Mouse (Mus musculus): ENCODE measurements around the gene Slain1. TPM values are rescaled to one million over a fixed set of nuclear protein-coding genes. Genes with fewer than 3 reads are reported as not detected.
A peak's percentile ranks its signal among the peaks of the same experiment; 100 is the strongest.

Gene Slain1
- polyA plus RNA-seq, 1 experiment from 2014 or later = 0.22 TPM

DNA sequence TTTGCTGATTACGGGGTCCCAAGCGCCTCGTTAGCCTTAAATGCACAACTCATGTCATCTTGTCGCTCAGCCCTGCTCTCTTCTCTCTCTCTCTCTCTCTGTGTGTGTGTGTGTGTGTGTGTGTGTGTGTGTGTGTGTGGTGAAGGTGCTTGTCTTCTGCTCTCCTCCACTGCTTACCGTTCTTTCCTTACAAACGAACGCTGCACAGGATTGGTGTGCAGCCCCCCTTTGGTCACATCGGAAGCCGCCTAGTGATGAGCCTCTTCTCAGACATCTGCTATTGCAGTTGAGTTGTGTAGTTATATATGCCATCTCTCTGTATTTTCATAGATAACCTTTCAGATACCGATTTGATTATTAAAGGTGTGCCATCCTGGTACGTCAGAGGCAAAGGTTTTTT, 1.1 kb downstream of the Slain1 start:
- Histone ChIP-seq H3K27ac (no peak overlapping the region), H3K4me3 (ENCODE audit: inconsistent target) (no peak overlapping the region), H3K79me2 (ENCODE audit: inconsistent target) (no peaks in the 10 kb centered on the region), H3K36me3 (ENCODE audit: inconsistent target) (no peaks in the 10 kb centered on the region)
- 0% methylated on average over 11 of the region's 11 CpGs for WGBS (ENCODE audit: missing documents)

DNA sequence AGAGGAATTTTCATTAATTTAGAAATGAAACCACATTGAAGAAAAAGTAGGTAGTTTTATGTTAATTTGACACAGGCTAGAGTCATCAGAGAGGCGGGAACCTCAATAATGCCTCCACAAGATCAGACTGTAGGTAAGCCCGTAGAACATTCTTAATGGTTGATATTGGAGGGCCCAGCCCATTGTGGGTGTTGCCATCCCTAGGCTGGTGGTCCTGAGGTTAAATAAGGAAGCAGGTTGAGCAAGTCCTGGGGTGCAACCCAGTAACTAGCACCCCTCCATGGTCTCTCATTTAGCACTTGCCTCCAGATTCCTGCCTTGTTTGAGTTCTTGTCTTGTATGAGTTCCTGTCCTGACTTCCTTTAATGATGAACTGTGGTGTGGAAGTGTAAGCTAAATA, 1.5 kb downstream of the Slain1 start:
- no peaks in the 10 kb centered on the region for H3K36me3 ChIP-seq (ENCODE audit: inconsistent target)
- no peak overlapping the region for H3K27ac ChIP-seq
- H3K79me2 ChIP-seq (ENCODE audit: inconsistent target) = no peaks in the 10 kb centered on the region
- WGBS (ENCODE audit: missing documents) = 28% methylated on average over 2 of the region's 2 CpGs
- no peak overlapping the region for H3K4me3 ChIP-seq (ENCODE audit: inconsistent target)

DNA sequence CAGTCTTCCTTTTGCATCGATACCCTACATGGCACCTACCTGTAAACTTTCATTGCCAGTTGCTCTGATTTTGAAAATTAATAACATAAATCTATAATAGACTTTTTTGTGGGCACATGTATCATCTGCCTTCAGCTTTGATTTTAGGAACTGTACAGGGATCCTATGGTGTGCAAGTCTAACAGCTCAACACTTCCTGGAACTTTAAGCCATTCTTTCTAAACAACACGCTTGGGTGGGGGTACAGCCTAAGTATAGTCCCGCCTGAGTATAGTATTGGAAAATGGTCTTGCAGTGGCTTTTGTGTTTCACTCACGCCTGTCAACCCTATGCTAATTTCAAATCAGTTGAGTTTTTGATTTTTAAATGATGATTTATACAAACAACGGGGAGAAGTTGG, 2.5 kb downstream of the Slain1 start:
- Histone ChIP-seq H3K4me3 (ENCODE audit: inconsistent target) (no peak overlapping the region), H3K36me3 (ENCODE audit: inconsistent target) (no peaks in the 10 kb centered on the region)
- 88% methylated on average over 5 of the region's 5 CpGs for WGBS (ENCODE audit: missing documents)

DNA sequence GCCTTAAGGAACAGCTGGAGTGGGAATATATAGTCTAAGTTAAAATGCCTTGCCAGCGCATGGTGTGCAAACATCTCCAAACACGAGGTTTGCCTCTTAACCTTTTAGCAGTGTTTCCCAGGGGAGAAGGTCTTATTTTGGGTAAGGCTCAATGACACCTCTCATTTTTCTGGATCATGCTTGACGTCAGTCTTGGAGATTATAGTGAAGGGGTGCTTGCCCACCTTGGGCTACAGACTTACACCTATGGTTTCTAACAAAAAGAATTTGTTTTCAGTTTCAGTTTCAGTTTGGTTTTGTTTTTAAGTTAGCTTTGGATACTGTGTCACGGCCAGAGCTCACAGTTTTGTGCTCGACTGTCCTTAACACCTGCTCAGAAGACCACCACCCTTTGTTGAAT, 3.8 kb downstream of the Slain1 start:
- H3K27ac ChIP-seq = no peak overlapping the region
- H3K79me2 ChIP-seq (ENCODE audit: inconsistent target) = no peaks in the 10 kb centered on the region
- H3K4me3 ChIP-seq (ENCODE audit: inconsistent target) = peak overlapping the region; percentile 5; the same call in 1 of the 2 replicates
- 9% methylated on average over 5 of the region's 5 CpGs for WGBS (ENCODE audit: missing documents)
- no peaks in the 10 kb centered on the region for H3K36me3 ChIP-seq (ENCODE audit: inconsistent target)

More for the DNA sequence above, 2.5 kb downstream of the Slain1 start:
- Histone ChIP-seq H3K27ac (no peak overlapping the region), H3K79me2 (ENCODE audit: inconsistent target) (no peaks in the 10 kb centered on the region)

DNA sequence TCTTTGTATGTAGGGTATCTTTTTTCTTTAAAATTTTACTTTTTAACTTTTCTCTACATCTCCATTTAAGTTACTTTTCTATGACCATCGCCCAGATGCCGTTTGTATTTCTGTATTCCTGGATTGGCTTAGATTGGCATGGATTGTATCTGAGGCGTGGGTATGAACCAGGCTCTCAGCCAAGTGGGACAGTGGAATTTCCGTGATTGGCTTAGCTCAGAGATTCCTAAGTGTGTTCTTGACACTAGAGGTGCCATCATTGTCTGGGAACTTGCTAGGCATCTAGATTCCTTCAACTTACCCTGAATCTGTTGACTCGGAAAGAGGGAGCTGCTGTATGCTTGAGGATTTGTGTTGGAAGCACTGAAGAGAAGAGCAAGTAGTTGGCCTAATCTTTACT, 5.4 kb downstream of the Slain1 start:
- Histone ChIP-seq H3K27ac (no peak overlapping the region), H3K36me3 (ENCODE audit: inconsistent target) (no peaks in the 10 kb centered on the region), H3K79me2 (ENCODE audit: inconsistent target) (no peaks in the 10 kb centered on the region), H3K4me3 (ENCODE audit: inconsistent target) (no peak overlapping the region)
- 94% methylated on average over 5 of the region's 5 CpGs for WGBS (ENCODE audit: missing documents)

DNA sequence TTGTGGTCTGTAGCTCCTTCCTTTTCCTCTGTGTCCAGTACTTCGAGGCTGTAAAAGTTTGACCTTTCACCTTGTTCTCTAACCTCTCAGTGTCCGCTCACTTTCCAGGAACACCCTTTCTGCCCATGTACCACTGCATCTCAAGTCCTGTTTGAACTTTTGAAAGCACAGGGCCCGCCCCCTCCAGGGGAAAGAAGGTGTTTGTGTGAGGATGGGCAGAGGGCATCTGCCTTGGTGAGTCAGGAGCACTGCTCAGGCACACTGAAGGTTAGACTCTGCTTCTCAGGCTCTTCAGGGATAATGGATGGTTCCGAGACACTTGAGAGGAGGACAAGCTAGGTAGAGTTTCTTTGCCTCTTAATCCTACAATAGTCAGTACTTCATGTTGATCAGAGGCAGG, 7.8 kb downstream of the Slain1 start:
- Histone ChIP-seq H3K27ac (no peak overlapping the region), H3K79me2 (ENCODE audit: inconsistent target) (no peaks in the 10 kb centered on the region), H3K4me3 (ENCODE audit: inconsistent target) (no peak overlapping the region), H3K36me3 (ENCODE audit: inconsistent target) (no peaks in the 10 kb centered on the region)
- 88% methylated on average over 4 of the region's 4 CpGs for WGBS (ENCODE audit: missing documents)

DNA sequence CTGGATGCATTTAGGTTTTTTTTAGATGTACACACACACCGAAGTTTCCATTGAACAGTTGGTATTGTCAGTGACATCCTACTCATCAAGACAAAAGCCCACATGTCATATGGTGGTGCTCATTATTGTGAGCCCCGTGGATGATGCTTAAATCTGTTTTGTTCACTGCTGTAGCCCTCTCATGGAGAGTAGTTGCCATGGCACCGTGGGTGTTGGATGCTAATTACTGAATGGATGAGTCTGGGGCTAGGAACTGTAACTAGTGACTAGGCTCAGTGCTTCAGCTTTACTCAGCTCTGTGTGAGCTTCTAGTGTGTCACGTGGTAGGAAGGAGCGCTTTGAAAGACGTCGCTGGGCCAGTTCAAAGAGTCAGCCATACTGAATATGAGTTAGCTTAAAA, 13.0 kb downstream of the Slain1 start:
- H3K27ac ChIP-seq = no peak overlapping the region
- H3K79me2 ChIP-seq (ENCODE audit: inconsistent target) = no peaks in the 10 kb centered on the region
- no peaks in the 10 kb centered on the region for H3K36me3 ChIP-seq (ENCODE audit: inconsistent target)
- no peak overlapping the region for H3K4me3 ChIP-seq (ENCODE audit: inconsistent target)
- 94% methylated on average over 7 of the region's 7 CpGs for WGBS (ENCODE audit: missing documents)

DNA sequence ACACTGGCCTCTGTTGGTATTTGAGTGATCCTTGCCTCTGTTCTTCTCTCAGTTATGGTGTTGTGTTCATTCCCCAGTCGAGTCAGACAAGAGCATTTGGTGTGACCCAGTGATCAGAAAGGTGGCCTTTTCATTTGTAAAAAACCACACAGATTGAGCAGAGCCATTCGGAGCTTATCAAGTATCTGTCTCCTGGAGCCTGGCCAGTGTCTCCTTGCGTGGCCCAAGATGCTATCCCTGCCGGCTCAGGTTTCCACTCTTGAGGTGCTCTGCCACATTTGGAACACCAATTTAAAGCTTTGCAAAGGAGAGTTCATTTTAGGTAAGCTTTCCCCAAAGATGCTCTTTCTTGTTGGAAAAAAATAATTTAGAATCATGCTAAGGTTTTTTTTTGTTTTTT, 14.4 kb downstream of the Slain1 start:
- H3K4me3 ChIP-seq (ENCODE audit: inconsistent target) = no peak overlapping the region
- WGBS (ENCODE audit: missing documents) = 91% methylated on average over 4 of the region's 4 CpGs
- H3K27ac ChIP-seq = no peak overlapping the region
- H3K79me2 ChIP-seq (ENCODE audit: inconsistent target) = no peaks in the 10 kb centered on the region
- no peaks in the 10 kb centered on the region for H3K36me3 ChIP-seq (ENCODE audit: inconsistent target)

DNA sequence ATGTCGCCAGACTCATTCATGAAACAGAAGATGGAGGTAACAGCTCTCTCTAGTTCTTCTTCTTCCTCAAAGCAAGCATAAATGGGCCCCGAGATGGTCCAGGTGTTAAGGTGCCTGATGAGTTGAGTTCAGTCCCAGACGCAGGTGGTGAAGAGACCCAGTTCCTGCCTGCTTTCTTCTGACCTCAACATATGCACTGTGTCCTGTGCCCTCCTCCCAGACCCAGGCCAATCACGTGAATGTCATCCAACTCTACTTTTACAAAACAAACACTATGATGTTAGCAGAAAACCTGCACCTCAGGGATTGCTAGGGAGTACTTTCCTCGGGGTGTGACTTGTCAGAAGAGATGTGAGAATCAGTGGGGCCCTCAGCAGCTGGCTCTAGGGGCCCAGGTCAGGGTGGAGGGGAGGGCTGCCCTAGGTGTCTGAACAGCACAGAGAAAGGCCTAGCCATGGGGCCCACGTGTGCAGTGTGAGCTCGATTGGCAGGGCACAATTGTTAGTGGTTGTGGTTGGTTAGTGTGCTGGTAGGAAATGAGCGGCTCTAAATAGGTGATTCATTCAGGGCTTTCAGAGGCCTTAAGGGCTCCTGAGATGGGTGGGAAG, 16.4 kb downstream of the Slain1 start:
- WGBS (ENCODE audit: missing documents) = 74% methylated on average over 8 of the region's 8 CpGs
- no peak overlapping the region for H3K27ac ChIP-seq
- H3K79me2 ChIP-seq (ENCODE audit: inconsistent target) = no peaks in the 10 kb centered on the region
- no peaks in the 10 kb centered on the region for H3K36me3 ChIP-seq (ENCODE audit: inconsistent target)
- no peak overlapping the region for H3K4me3 ChIP-seq (ENCODE audit: inconsistent target)

DNA sequence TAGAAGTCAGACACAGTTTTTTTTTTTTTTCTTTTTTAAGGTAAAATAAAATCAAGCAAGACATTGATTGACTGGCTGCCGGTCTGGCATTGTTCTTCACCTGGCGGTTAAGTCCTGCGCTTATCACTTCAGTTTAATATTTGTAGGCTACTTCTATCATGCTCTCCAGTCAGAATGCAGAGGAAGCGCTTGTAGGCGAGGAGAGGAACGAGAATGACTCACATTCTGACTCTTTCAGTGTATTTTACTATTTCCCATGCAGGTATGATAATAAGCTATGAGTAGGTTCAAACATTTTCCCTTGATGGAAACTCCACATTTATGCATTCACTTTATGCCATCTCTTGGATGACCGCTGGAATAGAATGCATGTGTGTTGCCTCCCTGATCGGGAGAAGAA, 17.0 kb downstream of the Slain1 start:
- H3K27ac ChIP-seq = no peak overlapping the region
- WGBS (ENCODE audit: missing documents) = 91% methylated on average over 8 of the region's 8 CpGs
- no peaks in the 10 kb centered on the region for H3K36me3 ChIP-seq (ENCODE audit: inconsistent target)
- H3K79me2 ChIP-seq (ENCODE audit: inconsistent target) = no peaks in the 10 kb centered on the region
- no peak overlapping the region for H3K4me3 ChIP-seq (ENCODE audit: inconsistent target)

DNA sequence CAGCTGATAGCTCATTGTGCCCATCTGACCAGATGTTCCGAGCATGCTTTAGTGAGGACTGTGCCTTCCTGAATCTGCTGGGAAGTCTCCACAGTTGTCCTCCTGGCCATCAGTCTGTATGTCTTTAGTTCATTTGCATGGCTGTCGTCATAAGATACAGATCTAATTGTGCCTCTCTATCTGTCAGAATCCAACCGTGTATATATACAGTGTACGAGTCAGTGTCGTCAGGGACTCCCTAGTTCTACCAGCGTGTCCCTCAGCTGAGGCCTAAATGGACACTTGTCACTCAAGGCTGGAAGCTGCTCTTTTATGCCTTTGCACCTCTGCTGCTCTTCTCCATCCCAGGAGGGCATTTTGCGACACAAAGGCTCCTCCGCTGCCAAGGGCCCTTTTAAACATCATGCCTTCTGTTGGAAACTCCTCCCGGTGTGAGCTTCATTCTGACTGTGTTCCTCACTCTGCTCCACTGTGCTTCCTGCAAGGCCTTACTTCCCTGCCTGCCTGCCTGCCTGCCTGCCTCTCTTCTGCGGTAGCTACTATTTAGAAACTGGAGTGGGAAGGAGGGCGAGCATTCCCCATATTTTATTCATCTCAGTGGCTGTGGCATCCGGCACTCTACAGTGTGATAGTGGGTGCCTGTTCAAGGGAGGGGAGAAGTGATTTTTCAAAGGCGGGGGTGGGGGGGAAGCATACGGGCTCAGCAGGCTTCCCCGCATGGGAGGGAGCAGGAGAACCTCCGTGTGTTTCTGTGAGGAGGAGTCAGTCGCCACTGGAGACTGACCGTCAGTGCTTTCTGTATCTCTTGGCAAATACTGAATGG, 29.6 kb downstream of the Slain1 start:
- 83% methylated on average over 18 of the region's 18 CpGs for WGBS (ENCODE audit: missing documents)
- no peak overlapping the region for H3K4me3 ChIP-seq (ENCODE audit: inconsistent target)
- no peaks in the 10 kb centered on the region for H3K36me3 ChIP-seq (ENCODE audit: inconsistent target)
- no peaks in the 10 kb centered on the region for H3K79me2 ChIP-seq (ENCODE audit: inconsistent target)
- no peak overlapping the region for H3K27ac ChIP-seq

DNA sequence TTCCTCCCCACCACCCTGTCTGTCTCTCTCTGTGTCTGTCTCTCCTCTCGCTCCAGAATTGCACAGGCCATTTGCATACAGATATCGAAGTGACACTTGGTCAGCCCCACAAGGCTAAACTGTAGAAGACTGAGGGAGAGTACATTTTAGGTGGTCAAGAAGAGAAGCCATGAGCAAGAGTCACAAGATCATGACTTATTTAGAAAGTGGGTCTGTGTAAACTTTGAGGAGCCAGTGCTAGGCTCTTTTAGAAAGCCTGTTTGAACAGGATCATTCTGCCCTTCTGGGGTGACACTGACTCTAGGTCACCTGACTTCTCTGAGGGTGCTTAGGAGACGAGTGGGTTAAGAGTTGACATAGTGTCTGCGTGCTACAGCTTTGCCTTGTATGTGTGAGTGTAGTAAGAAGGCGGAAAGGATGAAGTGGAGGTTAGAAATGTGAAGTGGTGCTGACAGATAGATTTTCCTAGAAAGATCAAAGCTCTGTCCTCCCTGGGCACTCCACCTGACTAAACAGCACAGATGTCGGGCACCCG, 30.3 kb downstream of the Slain1 start:
- no peak overlapping the region for H3K27ac ChIP-seq
- H3K4me3 ChIP-seq (ENCODE audit: inconsistent target) = no peak overlapping the region
- no peaks in the 10 kb centered on the region for H3K79me2 ChIP-seq (ENCODE audit: inconsistent target)
- H3K36me3 ChIP-seq (ENCODE audit: inconsistent target) = no peaks in the 10 kb centered on the region
- 84% methylated on average over 7 of the region's 7 CpGs for WGBS (ENCODE audit: missing documents)

DNA sequence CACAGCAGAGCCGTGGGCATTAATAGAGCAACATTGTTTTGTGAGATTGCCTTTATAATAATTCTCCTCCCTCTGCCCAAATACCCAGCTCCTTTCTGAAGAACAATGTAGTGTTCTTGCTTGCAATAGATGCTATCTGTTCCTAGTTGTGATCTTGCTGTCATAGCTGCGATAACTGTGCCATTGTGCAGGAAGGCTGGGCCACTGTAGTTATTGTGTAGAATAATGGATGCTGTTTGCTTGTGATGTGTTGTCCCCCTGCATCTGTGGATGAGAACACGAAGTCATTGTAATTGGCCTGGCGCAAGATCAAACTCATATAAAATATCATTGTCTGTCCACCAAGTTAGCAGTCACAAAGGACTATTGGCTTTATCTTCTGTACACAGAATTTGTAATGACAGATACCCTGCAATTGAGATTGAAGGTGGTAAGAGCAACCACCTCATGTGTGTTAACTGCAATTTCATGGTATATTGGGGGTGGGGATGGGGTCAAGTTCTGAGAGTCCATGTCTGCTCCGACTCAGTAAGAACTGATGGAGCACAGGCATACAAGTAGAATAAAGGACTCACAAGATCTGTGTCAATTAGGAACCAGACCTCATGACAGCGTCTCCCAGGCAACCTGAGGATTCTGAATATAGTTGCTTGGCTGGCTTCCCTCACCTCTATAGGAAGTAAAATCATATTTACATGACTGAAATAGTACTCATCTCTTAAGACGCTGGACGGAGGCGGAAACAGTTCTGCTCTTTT, 32.8 kb downstream of the Slain1 start:
- Histone ChIP-seq H3K36me3 (ENCODE audit: inconsistent target) (no peaks in the 10 kb centered on the region), H3K79me2 (ENCODE audit: inconsistent target) (no peaks in the 10 kb centered on the region), H3K4me3 (ENCODE audit: inconsistent target) (no peak overlapping the region), H3K27ac (no peak overlapping the region)
- 87% methylated on average over 8 of the region's 9 CpGs for WGBS (ENCODE audit: missing documents)

DNA sequence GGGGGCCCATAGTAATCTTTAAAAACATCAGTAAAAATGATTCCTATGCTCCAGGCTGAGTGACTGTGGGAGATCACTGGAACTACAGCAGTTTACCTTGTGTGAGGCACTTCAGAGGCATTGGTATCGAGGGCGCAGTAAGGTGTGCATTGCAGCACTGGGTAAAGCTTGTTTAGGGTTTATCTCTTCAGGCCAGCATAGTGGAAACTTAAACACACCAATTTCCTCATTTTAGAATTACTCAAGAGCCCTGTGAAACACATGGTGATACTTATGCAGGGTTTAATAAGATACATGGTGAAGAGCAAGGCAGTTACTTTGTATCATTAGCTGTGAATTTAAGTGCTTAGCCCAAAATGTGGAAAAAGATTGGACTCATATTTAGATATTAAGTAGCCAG, 37.0 kb downstream of the Slain1 start:
- WGBS (ENCODE audit: missing documents) = 65% methylated on average over 2 of the region's 2 CpGs
- Histone ChIP-seq H3K27ac (no peak overlapping the region), H3K4me3 (ENCODE audit: inconsistent target) (no peak overlapping the region), H3K79me2 (ENCODE audit: inconsistent target) (no peaks in the 10 kb centered on the region), H3K36me3 (ENCODE audit: inconsistent target) (no peaks in the 10 kb centered on the region)

DNA sequence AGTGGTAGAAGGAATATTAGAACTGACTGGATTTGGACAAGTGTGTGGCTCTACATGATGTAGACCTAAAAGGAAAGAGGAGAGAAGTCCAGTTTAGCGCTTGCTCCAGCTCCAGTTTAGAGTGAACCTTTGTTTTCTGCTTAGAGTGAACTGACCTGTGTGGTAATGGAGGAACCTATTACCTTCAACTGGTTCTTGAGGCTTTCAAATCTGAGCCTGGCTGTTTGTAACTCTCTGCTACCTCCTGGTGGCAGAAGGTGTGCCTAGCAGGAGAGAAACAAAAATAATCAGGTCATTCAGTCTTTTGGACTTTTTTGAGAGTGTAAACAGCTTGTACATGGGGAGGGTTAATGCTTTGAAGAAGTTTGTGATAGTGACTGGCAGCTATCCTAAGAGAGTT, 44.3 kb downstream of the Slain1 start:
- no peak overlapping the region for H3K27ac ChIP-seq
- WGBS (ENCODE audit: missing documents) = 67% methylated on average over 1 of the region's 1 CpGs
- H3K36me3 ChIP-seq (ENCODE audit: inconsistent target) = no peaks in the 10 kb centered on the region
- no peak overlapping the region for H3K4me3 ChIP-seq (ENCODE audit: inconsistent target)
- no peaks in the 10 kb centered on the region for H3K79me2 ChIP-seq (ENCODE audit: inconsistent target)

All from macrophage (primary cell).